In the genomic region with DNA sequence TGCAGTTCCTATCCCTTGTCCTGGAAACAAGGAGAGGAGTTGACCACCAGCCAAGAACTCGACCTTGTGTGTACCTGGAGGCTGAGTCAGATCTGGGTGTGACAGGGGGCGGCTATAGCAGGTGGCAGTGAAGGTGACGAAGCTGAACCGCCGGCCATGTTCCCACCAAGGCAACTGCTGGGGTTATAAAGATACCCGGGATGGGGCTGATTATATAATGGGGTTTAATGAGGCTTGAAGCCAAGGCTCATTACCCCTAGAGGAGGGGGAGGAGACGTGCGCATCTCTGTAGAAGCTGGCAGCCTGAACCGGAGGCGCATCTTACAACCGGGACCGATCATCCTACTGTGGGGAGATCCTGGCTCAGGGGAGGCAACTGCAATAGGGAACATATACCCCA, we compare ENCODE assay signal across 12 mouse cellular contexts.
DNase-seq lines count a peak whose midpoint lies in the region; ATAC-seq and TF ChIP-seq lines count a peak whose summit lies in the region.
"Had no signal": no experiment of that assay in that cellular context is flagged by ENCODE, and none has a peak within 500 bp of the region (broad histone marks: within the 10 kb centered on the region; RNA-seq: fewer than 3 reads in every experiment).

No protein-coding gene starts in this region.

- intact Hi-C loops in left cerebral cortex, postnatal 10 days (cut with DNase I), result no loop called here
- intact Hi-C loops in heart, adult 2 months (cut with DNase I), result no loop called here

- no peak overlapping the region for H3K4me3 ChIP-seq in hindbrain, embryonic 14.5 days (replicated peaks; ENCODE audit: low read length)
- H3K4me3 ChIP-seq in neural tube, embryonic 14.5 days (ENCODE audit: low read depth, low read length), result no peak overlapping the region
- no peak overlapping the region for H3K4me3 ChIP-seq in heart, adult 2 months
- H3K4me3 ChIP-seq: midbrain, embryonic 12.5 days had no signal

- TF ChIP-seq CTCF in heart, adult 2 months (IDR thresholded peaks at IDR 0.05), result no peak

- H3K4me2 ChIP-seq in hindbrain, embryonic 14.5 days (replicated peaks), result no peak overlapping the region
- H3K4me2 ChIP-seq in neural tube, embryonic 14.5 days (ENCODE audit: low read depth, low read length), result no peak overlapping the region
- H3K4me2 ChIP-seq: midbrain, embryonic 12.5 days had no signal

- peaks cover 4% of the 10 kb centered on the region; the same call in 1 of the 2 replicates for H3K4me1 ChIP-seq in hindbrain, embryonic 14.5 days (replicated peaks; ENCODE audit: control insufficient read depth, insufficient read depth, low read length)
- H3K4me1 ChIP-seq in neural tube, embryonic 14.5 days (ENCODE audit: control insufficient read depth, insufficient read depth, low read length), result no peaks in the 10 kb centered on the region
- H3K4me1 ChIP-seq in heart, adult 2 months (ENCODE audit: control insufficient read depth, insufficient read depth, low read length), result no peaks in the 10 kb centered on the region

- H3K79me2 ChIP-seq in heart, adult 2 months (replicated peaks; ENCODE audit: control insufficient read depth, insufficient read depth, low read length), result no peaks in the 10 kb centered on the region

- DNase-seq in embryo, embryonic 10.5 days (ENCODE audit: low spot score), result peak; percentile 17
- DNase-seq in embryo, embryonic 10 days (ENCODE audit: low spot score), result no peak
- DNase-seq in left cerebral cortex, adult 11 months (ENCODE audit: low spot score), result peak; percentile 37
- DNase-seq in left cerebral cortex, postnatal 10 days (ENCODE audit: extremely low spot score in 1 of 2, low spot score in 2 of 2), result no peak
- DNase-seq in hindbrain, embryonic 14.5 days (ENCODE audit: low spot score), result peak; percentile 55
- no peak for DNase-seq in heart, adult 2 months
- DNase-seq in right cerebral cortex, postnatal 14 days, result no peak
- DNase-seq: adrenal gland, adult 2 months; heart, adult 11 months; lung, adult 18-20 months had no signal

- H3K9ac ChIP-seq in hindbrain, embryonic 14.5 days, result no peak overlapping the region
- H3K9ac ChIP-seq in neural tube, embryonic 14.5 days (replicated peaks; ENCODE audit: low read depth, low read length), result no peak overlapping the region
- H3K9ac ChIP-seq in heart, adult 2 months (ENCODE audit: low read depth, low read length), result no peak overlapping the region
- H3K9ac ChIP-seq: midbrain, embryonic 12.5 days had no signal

- peak; percentile 48; the same call in 1 of the 2 replicates for ATAC-seq in hindbrain, embryonic 14.5 days (ENCODE audit: low FRiP score)
- 0 out of 2 replicates have a peak, but pooled peaks have one; percentile 41 for ATAC-seq in neural tube, embryonic 14.5 days (ENCODE audit: low read depth)

- no peak for TF ChIP-seq POLR2A in heart, adult 2 months (IDR thresholded peaks at IDR 0.05; ENCODE audit: insufficient read depth, low read depth, low read length)

- TF ChIP-seq EP300 in heart, adult 2 months (IDR thresholded peaks at IDR 0.05; ENCODE audit: insufficient read depth, low read depth, low read length), result no peak

- H3K27ac ChIP-seq in hindbrain, embryonic 14.5 days, result no peak overlapping the region
- H3K27ac ChIP-seq in neural tube, embryonic 14.5 days (ENCODE audit: low read depth, low read length), result no peak overlapping the region
- no peak overlapping the region for H3K27ac ChIP-seq in heart, adult 2 months
- H3K27ac ChIP-seq: midbrain, embryonic 12.5 days had no signal

- H3K36me3 ChIP-seq in hindbrain, embryonic 14.5 days (replicated peaks; ENCODE audit: control insufficient read depth, insufficient read depth), result no peaks in the 10 kb centered on the region
- no peaks in the 10 kb centered on the region for H3K36me3 ChIP-seq in neural tube, embryonic 14.5 days (ENCODE audit: control insufficient read depth, insufficient read depth, low read length)
- no peaks in the 10 kb centered on the region for H3K36me3 ChIP-seq in heart, adult 2 months (ENCODE audit: control insufficient read depth, insufficient read depth, low read length)
- H3K36me3 ChIP-seq: midbrain, embryonic 12.5 days had no signal

- WGBS in hindbrain, embryonic 14.5 days, result 27% methylated on average over 12 of the region's 12 CpGs
- WGBS in neural tube, embryonic 14.5 days, result 19% methylated on average over 12 of the region's 12 CpGs
- WGBS in heart, adult 2 months, result 84% methylated on average over 12 of the region's 12 CpGs

- H3K27me3 ChIP-seq in hindbrain, embryonic 14.5 days (ENCODE audit: control insufficient read depth, insufficient read depth, low read length), result no peaks in the 10 kb centered on the region
- H3K27me3 ChIP-seq in neural tube, embryonic 14.5 days (ENCODE audit: control insufficient read depth, insufficient read depth, low read length), result no peaks in the 10 kb centered on the region
- H3K27me3 ChIP-seq in heart, adult 2 months (ENCODE audit: control insufficient read depth, insufficient read depth, low read length), result no peaks in the 10 kb centered on the region
- H3K27me3 ChIP-seq: midbrain, embryonic 12.5 days had no signal

- H3K9me3 ChIP-seq in hindbrain, embryonic 14.5 days (ENCODE audit: control insufficient read depth, low read length), result no peaks in the 10 kb centered on the region
- H3K9me3 ChIP-seq in neural tube, embryonic 14.5 days (ENCODE audit: control insufficient read depth, low read length), result no peaks in the 10 kb centered on the region
- H3K9me3 ChIP-seq: midbrain, embryonic 12.5 days had no signal

Comparison
In these comparisons a context has a peak if more than half of its experiments do, and no peak if none do; other contexts are left out.
1. DNase-seq: peak in embryo, embryonic 10.5 days (single experiment), left cerebral cortex, adult 11 months (single experiment) and hindbrain, embryonic 14.5 days (single experiment); none in embryo, embryonic 10 days (single experiment), left cerebral cortex, postnatal 10 days (0 of 2), heart, adult 2 months (0 of 2) and right cerebral cortex, postnatal 14 days (single experiment).